Mouse (Mus musculus): Measurements from ENCODE around the gene Tmem208. TPM values are rescaled to one million over a fixed set of nuclear protein-coding genes. Genes with fewer than 3 reads are reported as not detected.

Tmem208 gene
- polyA plus RNA-seq (2015; fragmentation: Nextera tagmentation; extraction: Ambion mirVana) = 105 and 111 TPM in 2 replicates

DNA sequence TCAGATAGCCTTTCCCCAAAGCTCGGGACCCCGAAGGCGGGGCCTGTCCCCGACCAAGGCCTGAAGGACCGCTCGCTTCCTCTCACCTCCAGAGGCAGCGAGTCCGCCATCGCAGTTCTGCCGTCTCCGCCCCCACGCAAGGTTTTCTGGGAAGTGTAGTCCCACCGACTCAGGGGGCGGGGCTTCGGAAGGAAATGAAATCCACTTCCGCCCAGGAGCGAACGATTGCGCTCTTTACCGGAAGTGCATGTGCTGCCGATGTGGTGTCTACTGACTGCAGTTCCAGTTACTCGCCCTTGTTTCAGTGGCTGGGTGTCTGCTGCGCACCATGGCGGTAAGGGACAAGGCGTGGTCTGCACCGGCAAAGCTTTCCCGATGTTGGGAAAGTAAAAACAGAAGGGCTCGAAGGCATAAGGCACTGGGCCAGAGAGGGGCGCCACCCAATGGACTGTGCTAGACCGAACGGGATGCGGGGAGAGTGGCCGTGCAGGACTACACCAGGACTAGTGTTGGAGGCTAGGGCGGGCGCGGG is at the start of gene Tmem208, which contains the start of gene Lrrc29:
Gene Tmem208 (plus strand): TSS at position 214 of the 532 bp plus-strand sequence.
Gene Lrrc29 (minus strand): TSS at position 138 of the 532 bp plus-strand sequence.
- peak; percentile 74 for TF ChIP-seq CTCF (IDR thresholded peaks at IDR 0.05; ENCODE audit: low read depth)
- no peak for TF ChIP-seq EP300 (optimal IDR thresholded peaks at IDR 0.05)
- peaks cover 12% of the 10 kb centered on the region for H3K4me1 ChIP-seq (replicated peaks; ENCODE audit: control insufficient read depth, insufficient read depth)
- peak within 1 kb of the TSS; percentile 82 for H3K27ac ChIP-seq (replicated peaks)
- peak; percentile 92 for ATAC-seq (ENCODE audit: low FRiP score, low TSS enrichment)
- H3K4me2 ChIP-seq (replicated peaks; ENCODE audit: low read depth) = peak within 1 kb of the TSS; percentile 90
- H3K4me3 ChIP-seq (ENCODE audit: low read depth, low read length) = peak within 1 kb of the TSS; percentile 87
- peak; percentile 97 for DNase-seq (ENCODE audit: low spot score)
- H3K36me3 ChIP-seq (ENCODE audit: control insufficient read depth, insufficient read depth, low read length) = peaks cover 25% of the 10 kb centered on the region
- H3K27me3 ChIP-seq (ENCODE audit: control insufficient read depth, insufficient read depth, low read length) = no peaks in the 10 kb centered on the region
- WGBS = under 1% methylated on average over 36 of the region's 36 CpGs
- no peaks in the 10 kb centered on the region for H3K9me3 ChIP-seq (ENCODE audit: control insufficient read depth, low read length)
- H3K9ac ChIP-seq (ENCODE audit: low read length) = peak within 1 kb of the TSS; percentile 82

DNA sequence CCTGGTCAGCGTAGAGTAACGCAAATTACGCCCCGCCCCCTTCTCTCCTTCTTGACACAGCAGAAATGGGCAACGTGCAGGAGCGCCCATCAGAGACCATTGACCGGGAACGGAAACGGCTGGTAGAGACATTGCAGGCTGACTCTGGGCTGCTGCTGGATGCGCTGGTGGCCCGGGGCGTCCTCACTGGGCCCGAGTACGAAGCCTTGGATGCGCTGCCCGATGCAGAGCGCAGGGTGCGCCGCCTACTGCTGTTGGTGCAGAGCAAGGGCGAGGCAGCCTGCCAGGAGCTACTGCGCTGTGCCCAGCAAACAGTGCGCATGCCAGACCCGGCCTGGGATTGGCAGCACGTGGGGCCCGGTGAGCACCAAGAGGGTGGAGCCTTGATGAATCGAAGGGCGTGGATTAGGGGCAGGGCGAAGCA is 47.2 kb upstream of the Tmem208 start:
- H3K27me3 ChIP-seq (ENCODE audit: control insufficient read depth, insufficient read depth, low read length) = no peaks in the 10 kb centered on the region
- no peaks in the 10 kb centered on the region for H3K9me3 ChIP-seq (ENCODE audit: control insufficient read depth, low read length)
- 3% methylated on average over 27 of the region's 28 CpGs for WGBS
- peak; percentile 89 for ATAC-seq (ENCODE audit: low FRiP score, low TSS enrichment)
- no peak overlapping the region for H3K27ac ChIP-seq (replicated peaks)
- DNase-seq (ENCODE audit: low spot score) = peak; percentile 93
- no peaks in the 10 kb centered on the region; the same call in 1 of the 2 replicates for H3K4me1 ChIP-seq (replicated peaks; ENCODE audit: control insufficient read depth, insufficient read depth)
- H3K4me3 ChIP-seq (ENCODE audit: low read depth, low read length) = peak overlapping the region; percentile 12; the same call in 1 of the 2 replicates
- TF ChIP-seq EP300 (optimal IDR thresholded peaks at IDR 0.05) = no peak
- peak; percentile 66 for TF ChIP-seq CTCF (IDR thresholded peaks at IDR 0.05; ENCODE audit: low read depth)
- peak overlapping the region; percentile 48 for H3K4me2 ChIP-seq (replicated peaks; ENCODE audit: low read depth)
- no peak overlapping the region for H3K9ac ChIP-seq (ENCODE audit: low read length)
- H3K36me3 ChIP-seq (ENCODE audit: control insufficient read depth, insufficient read depth, low read length) = no peaks in the 10 kb centered on the region

DNA sequence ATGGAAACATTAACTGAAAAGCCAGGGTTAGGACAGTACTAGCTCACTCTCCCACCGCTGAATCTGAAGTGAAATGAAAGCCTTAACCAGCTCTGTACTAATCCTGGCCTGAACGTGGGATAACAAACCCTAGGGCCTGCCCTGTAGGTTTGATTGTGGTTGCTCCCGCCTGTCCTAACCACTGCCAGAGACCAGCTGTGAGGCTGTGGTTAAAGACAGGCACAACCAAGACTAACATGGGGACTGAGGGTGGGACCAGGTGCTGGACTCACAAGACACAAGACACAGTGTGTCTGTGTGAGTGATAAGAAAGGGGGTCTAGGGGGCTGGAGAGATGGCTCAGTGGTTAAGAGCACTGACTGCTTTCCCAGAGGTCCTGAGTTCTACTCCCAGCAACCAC is 45.6 kb upstream of the Tmem208 start:
- Histone ChIP-seq H3K36me3 (ENCODE audit: control insufficient read depth, insufficient read depth, low read length) (no peaks in the 10 kb centered on the region), H3K9ac (ENCODE audit: low read length) (no peak overlapping the region), H3K4me2 (replicated peaks; ENCODE audit: low read depth) (no peak overlapping the region), H3K4me1 (replicated peaks; ENCODE audit: control insufficient read depth, insufficient read depth) (no peaks in the 10 kb centered on the region; the same call in 1 of the 2 replicates), H3K27me3 (ENCODE audit: control insufficient read depth, insufficient read depth, low read length) (no peaks in the 10 kb centered on the region), H3K9me3 (ENCODE audit: control insufficient read depth, low read length) (no peaks in the 10 kb centered on the region), H3K27ac (replicated peaks) (no peak overlapping the region), H3K4me3 (ENCODE audit: low read depth, low read length) (no peak overlapping the region)
- no peak for DNase-seq (ENCODE audit: low spot score)
- ATAC-seq (ENCODE audit: low FRiP score, low TSS enrichment) = no peak
- 68% methylated on average over 3 of the region's 3 CpGs for WGBS
- no peak for TF ChIP-seq CTCF (IDR thresholded peaks at IDR 0.05; ENCODE audit: low read depth)
- TF ChIP-seq EP300 (optimal IDR thresholded peaks at IDR 0.05) = no peak

DNA sequence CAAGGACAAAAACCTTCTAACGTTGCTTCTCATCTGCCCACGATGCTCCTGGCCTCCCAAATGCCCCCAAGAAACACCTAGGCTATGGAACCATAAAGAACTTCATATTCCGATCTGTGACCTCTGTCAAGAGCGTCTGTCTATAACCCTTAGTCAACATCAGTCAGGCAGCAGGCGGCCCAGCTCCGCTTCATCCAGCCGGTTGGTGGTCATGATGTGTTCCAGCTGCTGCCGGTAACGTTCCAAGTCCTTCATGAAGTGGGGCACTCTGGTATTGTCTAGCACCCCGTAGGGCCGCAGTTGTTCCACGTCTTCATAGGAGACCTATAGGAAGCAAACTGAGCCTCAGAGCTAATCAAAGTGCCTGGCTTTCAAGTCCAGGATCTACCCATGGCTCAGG is 44.3 kb upstream of the Tmem208 start:
- DNase-seq (ENCODE audit: low spot score) (no peak), ATAC-seq (ENCODE audit: low FRiP score, low TSS enrichment) (no peak)
- Histone ChIP-seq H3K27ac (replicated peaks) (no peak overlapping the region), H3K36me3 (ENCODE audit: control insufficient read depth, insufficient read depth, low read length) (no peaks in the 10 kb centered on the region), H3K4me2 (replicated peaks; ENCODE audit: low read depth) (no peak overlapping the region), H3K9ac (ENCODE audit: low read length) (no peak overlapping the region), H3K9me3 (ENCODE audit: control insufficient read depth, low read length) (no peaks in the 10 kb centered on the region), H3K4me1 (replicated peaks; ENCODE audit: control insufficient read depth, insufficient read depth) (no peaks in the 10 kb centered on the region), H3K4me3 (ENCODE audit: low read depth, low read length) (no peak overlapping the region), H3K27me3 (ENCODE audit: control insufficient read depth, insufficient read depth, low read length) (no peaks in the 10 kb centered on the region)
- TF ChIP-seq CTCF (IDR thresholded peaks at IDR 0.05; ENCODE audit: low read depth) = no peak
- no peak for TF ChIP-seq EP300 (optimal IDR thresholded peaks at IDR 0.05)
- WGBS = 82% methylated on average over 12 of the region's 12 CpGs

DNA sequence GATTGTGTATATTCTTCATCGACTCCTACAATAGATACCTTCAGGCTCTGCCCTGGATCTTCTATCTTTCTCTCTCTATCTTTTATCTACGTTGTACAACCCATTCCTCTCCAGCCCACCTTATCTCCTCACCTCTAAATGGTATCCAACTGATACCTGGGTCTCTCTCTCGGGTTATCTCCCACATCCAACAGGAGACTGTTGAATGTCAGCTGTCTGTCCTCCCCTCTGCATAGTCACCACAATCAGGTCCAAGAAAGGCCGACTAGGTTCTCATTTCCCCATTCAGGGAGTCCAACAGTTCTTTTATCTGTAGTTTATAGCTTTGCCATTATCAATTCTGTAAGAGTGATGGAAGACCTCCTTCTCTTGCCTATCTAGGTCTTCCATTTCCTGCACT is 43.9 kb upstream of the Tmem208 start:
- no peak overlapping the region for H3K4me2 ChIP-seq (replicated peaks; ENCODE audit: low read depth)
- H3K36me3 ChIP-seq (ENCODE audit: control insufficient read depth, insufficient read depth, low read length) = no peaks in the 10 kb centered on the region
- H3K4me1 ChIP-seq (replicated peaks; ENCODE audit: control insufficient read depth, insufficient read depth) = no peaks in the 10 kb centered on the region
- H3K27ac ChIP-seq (replicated peaks) = no peak overlapping the region
- H3K4me3 ChIP-seq (ENCODE audit: low read depth, low read length) = no peak overlapping the region
- H3K9ac ChIP-seq (ENCODE audit: low read length) = no peak overlapping the region
- 83% methylated on average over 4 of the region's 4 CpGs for WGBS
- no peak for ATAC-seq (ENCODE audit: low FRiP score, low TSS enrichment)
- DNase-seq (ENCODE audit: low spot score) = no peak
- no peaks in the 10 kb centered on the region for H3K27me3 ChIP-seq (ENCODE audit: control insufficient read depth, insufficient read depth, low read length)
- no peaks in the 10 kb centered on the region for H3K9me3 ChIP-seq (ENCODE audit: control insufficient read depth, low read length)
- TF ChIP-seq CTCF (IDR thresholded peaks at IDR 0.05; ENCODE audit: low read depth) = no peak
- no peak for TF ChIP-seq EP300 (optimal IDR thresholded peaks at IDR 0.05)

DNA sequence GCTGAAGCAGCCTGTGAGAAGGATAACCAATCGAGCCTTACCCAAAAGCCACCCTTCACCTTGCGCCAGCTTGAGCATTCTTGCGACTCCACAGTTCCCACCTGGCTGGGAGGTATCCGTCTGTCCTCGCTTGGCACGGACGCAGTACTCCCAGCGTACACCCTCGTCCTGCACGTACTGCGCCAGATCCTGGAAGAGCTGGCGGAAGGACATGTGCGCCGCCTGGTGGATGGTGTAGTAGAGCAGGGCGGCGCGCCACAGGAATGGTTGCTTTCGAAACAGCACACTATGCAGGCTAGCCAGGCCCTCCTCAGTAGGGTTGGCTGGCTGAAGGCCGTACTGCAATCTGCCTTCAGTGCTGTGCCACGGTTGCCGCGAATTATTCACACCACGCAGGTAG is 43.1 kb upstream of the Tmem208 start:
- no peaks in the 10 kb centered on the region for H3K4me1 ChIP-seq (replicated peaks; ENCODE audit: control insufficient read depth, insufficient read depth)
- no peak overlapping the region for H3K4me3 ChIP-seq (ENCODE audit: low read depth, low read length)
- H3K27me3 ChIP-seq (ENCODE audit: control insufficient read depth, insufficient read depth, low read length) = no peaks in the 10 kb centered on the region
- TF ChIP-seq CTCF (IDR thresholded peaks at IDR 0.05; ENCODE audit: low read depth) = peak; percentile 90
- TF ChIP-seq EP300 (optimal IDR thresholded peaks at IDR 0.05) = no peak
- no peak overlapping the region for H3K9ac ChIP-seq (ENCODE audit: low read length)
- ATAC-seq (ENCODE audit: low FRiP score, low TSS enrichment) = peak; percentile 62
- peak; percentile 77 for DNase-seq (ENCODE audit: low spot score)
- no peaks in the 10 kb centered on the region for H3K36me3 ChIP-seq (ENCODE audit: control insufficient read depth, insufficient read depth, low read length)
- WGBS = 39% methylated on average over 22 of the region's 23 CpGs
- no peak overlapping the region for H3K27ac ChIP-seq (replicated peaks)
- no peaks in the 10 kb centered on the region for H3K9me3 ChIP-seq (ENCODE audit: control insufficient read depth, low read length)
- no peak overlapping the region; the same call in 1 of the 2 replicates for H3K4me2 ChIP-seq (replicated peaks; ENCODE audit: low read depth)

Measured in stomach, postnatal 0 days (tissue).